Mouse (Mus musculus): ENCODE data around the gene Ociad1.

GRCm38 (mm10) chr5:73270612-73271011, 22.0 kb upstream of the Ociad1 start:
- TF ChIP-seq CTCF (IDR thresholded peaks at IDR 0.05; ENCODE audit: borderline replicate concordance, insufficient read depth, low read depth, low read length) (no peak), POLR2A (IDR thresholded peaks at IDR 0.05; ENCODE audit: borderline replicate concordance, insufficient read depth, low read length) (no peak)
